Mouse (Mus musculus) CH12.LX (cell line): ENCODE measurements around the gene Runx3.
A peak's percentile ranks its signal among the peaks of the same experiment; 100 is the strongest.

Experiments used
- BHLHE40 ChIP-seq: IDR thresholded peaks from 2 replicates; pipeline ENCODE4 v1.6.1; 2011; ENCODE audit warnings: mild to moderate bottlenecking, low read depth, low read length, improper control_type of control experiment
- CTCF ChIP-seq, 2 experiments: IDR thresholded peaks in 1 of 2; conservative IDR thresholded peaks in 1 of 2; 2 replicates each; pipeline ENCODE4 v1.5.1; 2011 to 2012; ENCODE audit warnings: low read depth in 2 of 2, low read length in 2 of 2, improper control_type of control experiment in 1 of 2, inconsistent platforms in 1 of 2, mild to moderate bottlenecking in 1 of 2, moderate library complexity in 1 of 2
- E2F4 ChIP-seq: IDR thresholded peaks from 2 replicates; pipeline ENCODE4 v1.6.1; 2011; ENCODE audit warnings: low read depth, low read length, improper control_type of control experiment; ENCODE audit not compliant: insufficient replicate concordance
- EP300 ChIP-seq: IDR thresholded peaks from 2 replicates; pipeline ENCODE4 v1.6.1; 2011; ENCODE audit warnings: low read length, improper control_type of control experiment
- ETS1 ChIP-seq: conservative IDR thresholded peaks from 2 replicates; pipeline ENCODE4 v1.6.1; 2012; ENCODE audit warnings: low read depth, mild to moderate bottlenecking, inconsistent platforms, low read length, improper control_type of control experiment, moderate library complexity
- GABPA ChIP-seq: IDR thresholded peaks from 2 replicates; pipeline ENCODE4 v1.6.1; 2012; ENCODE audit warnings: low read depth, low read length, improper control_type of control experiment, inconsistent platforms; ENCODE audit not compliant: insufficient replicate concordance
- KAT2A ChIP-seq: IDR thresholded peaks from 2 replicates; pipeline ENCODE4 v1.6.1; 2012; ENCODE audit warnings: low read length, improper control_type of control experiment, inconsistent platforms; ENCODE audit not compliant: insufficient replicate concordance
- NRF1 ChIP-seq: IDR thresholded peaks from 2 replicates; pipeline ENCODE4 v1.6.1; 2014; ENCODE audit warnings: low read depth, mild to moderate bottlenecking, inconsistent platforms, low read length, improper control_type of control experiment, moderate library complexity
- POLR2AphosphoS2 ChIP-seq: IDR thresholded peaks from 2 replicates; pipeline ENCODE4 v1.6.1; 2011; ENCODE audit warnings: low read depth, low read length, improper control_type of control experiment
- TBP ChIP-seq: conservative IDR thresholded peaks from 2 replicates; pipeline ENCODE4 v1.6.1; 2011; ENCODE audit warnings: low read depth, low read length, improper control_type of control experiment
- TCF12 ChIP-seq: IDR thresholded peaks from 2 replicates; pipeline ENCODE4 v1.6.1; 2014; ENCODE audit warnings: low read depth, mild to moderate bottlenecking, inconsistent platforms, low read length, improper control_type of control experiment
- USF2 ChIP-seq: conservative IDR thresholded peaks from 2 replicates; pipeline ENCODE4 v1.6.1; 2011; ENCODE audit warnings: low read depth, low read length, improper control_type of control experiment

DNA sequence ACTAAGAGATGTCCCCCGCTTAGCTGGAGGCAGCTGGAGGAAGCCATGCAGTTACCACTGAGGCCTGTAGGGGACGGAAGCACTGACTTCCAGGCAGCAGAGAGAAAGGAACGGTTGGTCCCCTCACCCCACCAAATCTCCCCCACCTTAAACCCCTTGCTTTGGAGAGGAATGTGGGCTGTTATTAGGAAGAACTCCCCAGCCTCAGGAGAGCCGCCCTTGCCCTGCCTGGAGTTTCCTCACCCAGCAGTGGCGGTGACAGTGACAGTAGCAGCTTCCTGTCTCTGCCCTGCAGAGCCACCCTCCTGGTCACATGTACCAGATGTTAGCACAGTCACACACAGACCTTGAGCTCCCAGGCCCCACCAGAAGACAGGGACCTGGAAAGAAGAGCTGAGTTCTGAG lies 58.6 kb downstream of the Runx3 start:
- TF ChIP-seq TBP (no peak), E2F4 (no peak), BHLHE40 (peak; percentile 33; the same call in 1 of the 2 replicates), CTCF (conservative IDR thresholded peaks at IDR 0.05 in 1 of 2, IDR thresholded peaks at IDR 0.05 in 1 of 2; ENCODE audit: low read depth in 2 of 2, low read length in 2 of 2) (peak; percentile 16 to 33; a peak in 3 of 4 replicates), USF2 (no peak; the same call in 1 of the 2 replicates), NRF1 (no peak), TCF12 (0 out of 2 replicates have a peak, but pooled peaks have one; percentile 4), KAT2A (no peak), GABPA (no peak), EP300 (no peak), ETS1 (no peak; the same call in 1 of the 2 replicates), POLR2AphosphoS2 (no peak)
